Mouse (Mus musculus): ENCODE measurements at regions not wholly inside any gene's neighbourhood (a gene's known extent, or its start where the extent isn't known, plus 50 kb on each side); places are given as distances from the start of the nearest gene placed in this dataset.

GRCm38 (mm10) chr15:88033725-88034124, 489.6 kb downstream of the Fam19a5 start:
- ATAC-seq (ENCODE audit: poor library complexity, severe bottlenecking), result no peak

GRCm38 (mm10) chr15:88035486-88035885, 491.4 kb downstream of the Fam19a5 start:
- no peak for ATAC-seq (ENCODE audit: poor library complexity, severe bottlenecking)

GRCm38 (mm10) chr15:88036146-88037000, 492.3 kb downstream of the Fam19a5 start:
- ATAC-seq (ENCODE audit: poor library complexity, severe bottlenecking), result no peak

GRCm38 (mm10) chr15:88037606-88038005, 493.5 kb downstream of the Fam19a5 start:
- no peak for ATAC-seq (ENCODE audit: poor library complexity, severe bottlenecking)

- no peak for ATAC-seq (ENCODE audit: poor library complexity, severe bottlenecking)
These were observed 498.7 kb downstream of the Fam19a5 start for GRCm38 (mm10) chr15:88042821-88043220.

GRCm38 (mm10) chr15:88058071-88058470, 514.0 kb downstream of the Fam19a5 start:
- no peak for ATAC-seq (ENCODE audit: poor library complexity, severe bottlenecking)

- no peak for ATAC-seq (ENCODE audit: poor library complexity, severe bottlenecking)
These were observed 516.8 kb downstream of the Fam19a5 start for GRCm38 (mm10) chr15:88060935-88061334.

GRCm38 (mm10) chr15:88063041-88063440, 518.9 kb downstream of the Fam19a5 start:
- ATAC-seq (ENCODE audit: poor library complexity, severe bottlenecking), result no peak

GRCm38 (mm10) chr15:88068476-88068875, 524.4 kb downstream of the Fam19a5 start:
- ATAC-seq (ENCODE audit: poor library complexity, severe bottlenecking), result no peak

- ATAC-seq (ENCODE audit: poor library complexity, severe bottlenecking), result no peak
These were observed 527.4 kb upstream of the Zdhhc25 start for GRCm38 (mm10) chr15:88072676-88073075.

GRCm38 (mm10) chr15:88083911-88084310, 516.2 kb upstream of the Zdhhc25 start:
- no peak for ATAC-seq (ENCODE audit: poor library complexity, severe bottlenecking)

GRCm38 (mm10) chr15:88085631-88086030, 514.5 kb upstream of the Zdhhc25 start:
- no peak for ATAC-seq (ENCODE audit: poor library complexity, severe bottlenecking)

- no peak for ATAC-seq (ENCODE audit: poor library complexity, severe bottlenecking)
These were observed 510.6 kb upstream of the Zdhhc25 start for GRCm38 (mm10) chr15:88089486-88089885.

GRCm38 (mm10) chr15:88091390-88091789, 508.7 kb upstream of the Zdhhc25 start:
- ATAC-seq (ENCODE audit: poor library complexity, severe bottlenecking), result no peak

- no peak for ATAC-seq (ENCODE audit: poor library complexity, severe bottlenecking)
These were observed 479.7 kb upstream of the Zdhhc25 start for GRCm38 (mm10) chr15:88120376-88120775.

GRCm38 (mm10) chr15:88123907-88124523, 476.1 kb upstream of the Zdhhc25 start:
- no peak for ATAC-seq (ENCODE audit: poor library complexity, severe bottlenecking)

- no peak for ATAC-seq (ENCODE audit: poor library complexity, severe bottlenecking)
These were observed 454.0 kb upstream of the Zdhhc25 start for GRCm38 (mm10) chr15:88146118-88146517.

GRCm38 (mm10) chr15:88151199-88151598, 448.9 kb upstream of the Zdhhc25 start:
- no peak for ATAC-seq (ENCODE audit: poor library complexity, severe bottlenecking)

GRCm38 (mm10) chr15:88159618-88160170, 440.4 kb upstream of the Zdhhc25 start:
- no peak for ATAC-seq (ENCODE audit: poor library complexity, severe bottlenecking)

- ATAC-seq (ENCODE audit: poor library complexity, severe bottlenecking), result no peak
These were observed 439.8 kb upstream of the Zdhhc25 start for GRCm38 (mm10) chr15:88160291-88160690.

- ATAC-seq (ENCODE audit: poor library complexity, severe bottlenecking), result no peak
These were observed 436.7 kb upstream of the Zdhhc25 start for GRCm38 (mm10) chr15:88163438-88163837.

- no peak for ATAC-seq (ENCODE audit: poor library complexity, severe bottlenecking)
These were observed 425.8 kb upstream of the Zdhhc25 start for GRCm38 (mm10) chr15:88174326-88174725.

Data from megakaryocyte, adult 5-6 weeks (primary cell).